Mouse (Mus musculus) liver, embryonic 16.5 days (tissue): ENCODE measurements around the gene Zfp958. TPM values are rescaled to one million over a fixed set of nuclear protein-coding genes. Genes with fewer than 3 reads are reported as not detected.

Source experiments
- ATAC-seq: fragments of 200-750 bp; cut with Nextera tagmentation; 2 replicates; pipeline ENCODE4 v1.8.0; 2017; ENCODE audit warnings: low read depth, mild to moderate bottlenecking, moderate number of reproducible peaks, moderate library complexity
- H3K27ac ChIP-seq: fragments of 300-500 bp; sonication (generic); 2 replicates; pipeline ENCODE4 v1.5.1; 2014; ENCODE audit warnings: mild to moderate bottlenecking, low read length
- H3K27me3 ChIP-seq: fragments of 300-500 bp; sonication (generic); 2 replicates; pipeline ENCODE4 v1.6.1; 2014; ENCODE audit warnings: low read depth, low read length, mixed read lengths; ENCODE audit not compliant: control insufficient read depth, insufficient read depth
- H3K36me3 ChIP-seq: fragments of 300-500 bp; sonication (generic); 2 replicates; pipeline ENCODE4 v1.6.1; 2014; ENCODE audit warnings: mild to moderate bottlenecking; ENCODE audit not compliant: control insufficient read depth, insufficient read depth
- H3K4me1 ChIP-seq: fragments of 300-500 bp; sonication (generic); 2 replicates; pipeline ENCODE4 v1.6.1; 2014; ENCODE audit warnings: low read depth, low read length, mixed read lengths; ENCODE audit not compliant: control insufficient read depth
- H3K4me2 ChIP-seq: fragments of 300-500 bp; sonication (generic); 2 replicates; pipeline ENCODE4 v1.6.1; 2014; ENCODE audit warnings: low read depth, low read length, mixed read lengths
- H3K4me3 ChIP-seq: fragments of 300-500 bp; sonication (generic); 2 replicates; pipeline ENCODE4 v1.5.1; 2014; ENCODE audit warnings: low read depth, mild to moderate bottlenecking, low read length
- H3K9ac ChIP-seq: fragments of 300-500 bp; sonication (generic); 2 replicates; pipeline ENCODE4 v1.6.1; 2014; ENCODE audit warnings: low read depth, low read length
- H3K9me3 ChIP-seq: fragments of 300-500 bp; sonication (generic); replicated peaks from 2 replicates; pipeline ENCODE4 v1.6.1; 2016; ENCODE audit warnings: low read length; ENCODE audit not compliant: control insufficient read depth
- WGBS: fragments of 180-500 bp; shearing (Covaris S2); extraction: QIAGEN DNeasy Blood & Tissue Kit; methylation state at CpG from one replicate; pipeline ENCODE4 v1.1.7; 2014; ENCODE audit not compliant: insufficient replicate concordance; 5-methylcytosine and 5-hydroxymethylcytosine counted together
- polyA plus RNA-seq: library from polyadenylated mRNA; unstranded; fragments of >200 nt; fragmentation: Nextera tagmentation; extraction: Ambion mirVana; gene quantifications from 2 replicates; pipeline ENCODE4 v1.2.1, GENCODE M21; 2015

Zfp958 gene
- polyA plus RNA-seq, 1 experiment from 2014 or later, result 3.8 TPM

- peak overlapping the region; percentile 92 for H3K27ac ChIP-seq
- H3K36me3 ChIP-seq, result no peaks in the 10 kb centered on the region
- H3K4me1 ChIP-seq, result peaks cover 3% of the 10 kb centered on the region; the same call in 1 of the 2 replicates
- peaks cover 6% of the 10 kb centered on the region for H3K9me3 ChIP-seq
- no peak overlapping the region for H3K9ac ChIP-seq
- H3K27me3 ChIP-seq, result no peaks in the 10 kb centered on the region
- WGBS, result 74% methylated on average over 8 of the region's 8 CpGs
- ATAC-seq, result no peak
- peak overlapping the region; percentile 81 for H3K4me3 ChIP-seq
- H3K4me2 ChIP-seq, result peak overlapping the region; percentile 96
Observed at GRCm38 (mm10) chr8:4678908-4679545, 66.1 kb downstream of the Zfp958 start.

- Histone ChIP-seq H3K27me3 (no peaks in the 10 kb centered on the region), H3K4me2 (no peak overlapping the region), H3K9ac (no peak overlapping the region), H3K27ac (no peak overlapping the region), H3K36me3 (no peaks in the 10 kb centered on the region), H3K4me3 (no peak overlapping the region), H3K4me1 (peaks cover 3% of the 10 kb centered on the region; the same call in 1 of the 2 replicates), H3K9me3 (peaks cover 6% of the 10 kb centered on the region)
- ATAC-seq, result no peak
- WGBS, result 80% methylated on average over 3 of the region's 3 CpGs
Observed at GRCm38 (mm10) chr8:4679796-4680195, 66.8 kb downstream of the Zfp958 start.

Other genes with a start within 250 kb of the Zfp958 start
- 1.5 and 1.7 TPM in 2 replicates for gene Cers4, start 120.1 kb upstream of the Zfp958 start, polyA plus RNA-seq
- 32.0 and 37.3 TPM in 2 replicates for gene Shcbp1, start 166.4 kb downstream of the Zfp958 start, polyA plus RNA-seq